Mouse (Mus musculus) myocyte (in vitro differentiated cells): ENCODE results near the gene Stab2.

Experiments
- E2F4 ChIP-seq: IDR thresholded peaks from one replicate; pipeline ENCODE4 v1.6.1; 2011; ENCODE audit warnings: mild to moderate bottlenecking, control low read depth, moderate library complexity; ENCODE audit not compliant: insufficient read depth
- POLR2A ChIP-seq: IDR thresholded peaks from one replicate; pipeline ENCODE4 v1.6.1; 2011; ENCODE audit warnings: low read depth, mild to moderate bottlenecking, control low read depth, moderate library complexity; ENCODE audit not compliant: insufficient read length
- TCF12 ChIP-seq: IDR thresholded peaks from one replicate; pipeline ENCODE4 v1.6.1; 2011; ENCODE audit warnings: mild to moderate bottlenecking, control low read depth; ENCODE audit not compliant: poor library complexity, insufficient read depth, severe bottlenecking

DNA sequence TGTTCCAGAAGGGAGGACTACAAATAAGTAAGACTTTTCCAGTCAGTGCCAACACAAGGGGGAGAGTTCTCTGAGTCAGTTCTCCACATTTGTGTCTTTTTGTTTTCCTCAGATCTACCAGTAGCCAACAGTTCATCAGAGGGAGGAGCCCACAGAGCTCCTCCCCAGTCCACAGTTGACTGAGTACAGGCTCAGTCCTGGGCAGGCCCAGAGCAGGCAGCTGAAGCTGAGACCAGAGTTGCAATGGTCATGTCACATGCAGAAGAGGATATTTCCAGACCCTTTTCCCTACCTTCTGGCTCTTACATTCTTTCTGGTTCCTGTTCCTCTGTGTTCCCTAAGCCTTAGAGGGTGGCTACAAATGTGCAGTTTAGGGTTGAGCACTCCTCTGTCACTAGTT, 118.4 kb downstream of the Stab2 start:
- TF ChIP-seq TCF12 (no peak), POLR2A (no peak), E2F4 (no peak)
